Mouse (Mus musculus): ENCODE data around the gene Poc5. TPM values are rescaled to one million over a fixed set of nuclear protein-coding genes. Genes with fewer than 3 reads are reported as not detected.

Gene Poc5
- 5.3 and 5.5 TPM in 2 replicates for polyA plus RNA-seq (2012; rRNA removed; ENCODE audit: low replicate concordance)

DNA sequence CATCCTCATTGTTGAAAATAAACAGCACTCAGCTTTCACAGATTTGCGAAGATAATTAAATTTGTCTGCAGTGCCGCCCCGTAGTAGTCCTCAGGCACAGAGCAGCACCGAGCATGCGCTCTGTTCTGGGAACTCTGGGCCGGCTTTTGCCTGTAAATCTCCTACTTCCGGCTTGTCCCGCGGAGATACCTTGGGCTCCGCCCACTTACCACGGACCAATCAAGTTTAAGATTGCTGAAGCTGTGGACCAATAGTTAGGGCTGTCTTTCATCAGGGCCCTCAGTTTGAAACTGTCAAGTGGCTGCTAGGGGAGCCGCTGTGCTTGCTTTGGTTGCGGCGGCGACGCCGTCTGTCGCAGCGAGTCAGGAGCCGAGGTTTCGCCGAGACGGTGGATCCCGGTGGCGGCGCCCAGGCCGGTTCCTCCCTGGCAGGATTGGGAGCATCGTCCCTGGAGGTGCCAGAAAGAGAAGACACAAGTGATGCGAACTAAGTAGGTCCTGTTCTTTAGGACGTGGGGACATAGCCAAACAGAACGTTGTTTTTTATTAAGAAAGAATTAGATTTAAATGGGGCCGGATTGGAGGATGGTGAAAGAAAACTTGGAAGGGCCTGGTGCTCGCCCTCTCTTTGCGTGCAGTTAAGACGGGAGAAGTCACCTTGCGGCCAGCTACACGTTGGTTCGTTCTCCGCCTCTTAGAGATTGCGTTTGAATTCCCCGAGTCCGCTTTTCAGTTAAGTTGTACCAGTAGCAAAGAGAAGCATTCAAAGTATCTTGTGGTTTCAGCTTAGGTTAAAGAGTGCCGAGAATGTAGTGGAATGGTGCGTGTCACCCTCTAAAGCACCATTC is at the start of gene Poc5:
Poc5 (plus strand) TSS at position 253 of the 847 bp plus-strand sequence.

Other genes starting within 250 kb of the Poc5 start
- gene Ankdd1b, start 82.9 kb downstream of the Poc5 start, polyA plus RNA-seq (2012; rRNA removed; ENCODE audit: low replicate concordance), result 0.18 and 0.39 TPM in 2 replicates
- gene Gm17622, start 102.4 kb downstream of the Poc5 start, polyA plus RNA-seq (2012; rRNA removed; ENCODE audit: low replicate concordance), result not detected in 2 replicates
- 0.88 and 4.0 TPM in 2 replicates for gene Polk, start 154.3 kb downstream of the Poc5 start, polyA plus RNA-seq (2012; rRNA removed; ENCODE audit: low replicate concordance)
- gene Col4a3bp, start 154.3 kb downstream of the Poc5 start, polyA plus RNA-seq (2012; rRNA removed; ENCODE audit: low replicate concordance), result 11.4 and 23.4 TPM in 2 replicates